Comparison of ENCODE assay signal across 8 mouse cellular contexts in the genomic region with DNA sequence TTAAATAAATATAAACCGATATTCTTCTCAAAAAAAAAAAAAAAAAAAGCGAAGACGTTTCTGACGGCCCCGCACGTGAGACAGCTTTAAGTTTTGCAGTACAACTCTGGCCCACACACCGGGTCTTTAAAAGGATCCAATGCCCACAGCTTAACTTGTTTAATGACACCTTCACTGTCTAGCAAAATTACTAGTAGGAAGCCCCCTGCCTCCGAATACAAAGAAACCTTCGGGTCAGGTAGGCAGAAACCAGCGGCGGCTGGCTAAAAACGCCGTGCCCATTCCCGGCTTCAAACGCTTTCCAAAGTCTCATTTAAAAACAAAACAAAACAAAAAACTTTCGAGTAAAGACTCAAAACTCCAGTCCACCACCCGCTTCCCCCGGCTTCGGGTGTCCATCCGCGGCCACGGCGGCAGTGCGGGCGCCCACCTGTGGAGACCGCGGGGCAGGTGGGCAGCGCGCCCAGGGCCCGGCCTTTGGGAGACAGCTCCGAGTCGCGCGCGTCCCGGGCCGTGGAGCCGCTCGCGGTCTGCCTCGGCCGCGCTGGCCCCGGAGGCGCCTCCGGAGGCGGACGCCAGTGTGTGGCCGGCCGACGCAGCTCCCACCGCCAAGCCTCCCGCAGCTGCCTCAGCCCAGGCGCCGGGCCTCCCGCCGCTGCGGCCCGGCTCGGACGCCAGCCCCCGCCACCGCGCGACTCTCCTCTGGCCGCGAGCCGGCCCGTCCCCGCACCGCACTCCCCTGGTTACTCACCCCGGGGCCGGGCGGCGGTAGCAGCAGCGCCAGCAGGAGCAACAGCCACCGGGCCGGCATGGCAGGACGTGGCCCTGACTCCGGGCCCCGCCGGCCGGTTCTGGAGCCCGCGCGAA. TPM values are rescaled to one million over a fixed set of nuclear protein-coding genes. Genes with fewer than 3 reads are reported as not detected.
DNase-seq lines count a peak whose midpoint lies in the region; TF ChIP-seq lines count a peak whose summit lies in the region.

No protein-coding gene starts in this region.

- DNase-seq in right cerebral cortex, postnatal 4 days: peak; percentile 47
- no peak for DNase-seq in right cerebral cortex, adult 18-20 months
- DNase-seq in gastrocnemius, adult 18-20 months (ENCODE audit: low spot score): peak; percentile 49
- DNase-seq in kidney, adult 8-10 months: peak; percentile 35 to 54
- DNase-seq in lung, postnatal 14 days: peak; percentile 66
- DNase-seq in left cerebral cortex, postnatal 36 days (ENCODE audit: low spot score in 2 of 2): no peak

- peak overlapping the region; percentile 86 for H3K27ac ChIP-seq in bone marrow, adult 2 months (ENCODE audit: control insufficient read depth, insufficient read depth, low read depth, low read length, poor library complexity)
- peak overlapping the region; percentile 51; the same call in 1 of the 2 replicates for H3K27ac ChIP-seq in testis, adult 2 months (ENCODE audit: control insufficient read depth, insufficient read depth, low read depth, low read length)

- H3K4me1 ChIP-seq in bone marrow, adult 2 months (ENCODE audit: control insufficient read depth, insufficient read depth, low read length): no peaks in the 10 kb centered on the region; the same call in 1 of the 2 replicates
- peaks cover 6% of the 10 kb centered on the region for H3K4me1 ChIP-seq in testis, adult 2 months (ENCODE audit: control insufficient read depth, insufficient read depth, low read length)

- intact Hi-C loops in left cerebral cortex, postnatal 36 days (cut with DNase I): no loop called here

- H3K27me3 ChIP-seq in testis, adult 2 months (ENCODE audit: control insufficient read depth, insufficient read depth, low read length): no peaks in the 10 kb centered on the region

- no peaks in the 10 kb centered on the region for H3K36me3 ChIP-seq in testis, adult 2 months (ENCODE audit: control insufficient read depth, insufficient read depth, low read length)

- no peak for TF ChIP-seq POLR2A in bone marrow, adult 2 months (IDR thresholded peaks at IDR 0.05; ENCODE audit: borderline replicate concordance, control insufficient read depth, low read depth, low read length)
- no peak; the same call in 1 of the 2 replicates for TF ChIP-seq POLR2A in testis, adult 2 months (IDR thresholded peaks at IDR 0.05; ENCODE audit: control insufficient read depth, low read depth, low read length)

- WGBS in bone marrow, adult 2 months: under 1% methylated on average over 85 of the region's 86 CpGs

- peak overlapping the region; percentile 64 for H3K4me3 ChIP-seq in bone marrow, adult 2 months (replicated peaks; ENCODE audit: control insufficient read depth, low read depth, low read length)
- peak overlapping the region; percentile 89 for H3K4me3 ChIP-seq in testis, adult 2 months (ENCODE audit: control insufficient read depth, low read depth, low read length)

- TF ChIP-seq CTCF in bone marrow, adult 2 months (IDR thresholded peaks at IDR 0.05; ENCODE audit: control insufficient read depth, insufficient read depth, low read length): no peak
- no peak for TF ChIP-seq CTCF in testis, adult 2 months (IDR thresholded peaks at IDR 0.05; ENCODE audit: control insufficient read depth, insufficient read depth, insufficient replicate concordance, low read depth, low read length)

RNA-seq across cellular contexts. Expression of a gene that starts 0.6 kb away (rescaled TPM):
- 4.4 and 13.4 TPM in 2 replicates for polyA plus RNA-seq in bone marrow, adult 2 months (2011; ENCODE audit: insufficient read depth, insufficient read length, low replicate concordance, missing spikeins)
- total RNA-seq in gastrocnemius, adult 18-20 months (2021): 1 to 10 TPM; 6.6 to 9.1 TPM
- polyA plus RNA-seq in testis, adult 2 months (2012; rRNA removed): 6.6 and 7.3 TPM in 2 replicates
- total RNA-seq in left cerebral cortex, postnatal 36 days (2021): 1 to 10 TPM; 9.8 to 9.9 TPM

Comparison
In these comparisons a context has a peak if more than half of its experiments do, and no peak if none do; other contexts are left out.
1. DNase-seq: peak in right cerebral cortex, postnatal 4 days (single experiment), gastrocnemius, adult 18-20 months (single experiment), kidney, adult 8-10 months (2 of 2) and lung, postnatal 14 days (single experiment); none in right cerebral cortex, adult 18-20 months (single experiment) and left cerebral cortex, postnatal 36 days (0 of 2).